Mouse (Mus musculus) skeletal muscle tissue, adult 2 months (tissue): ENCODE results near the gene Slc16a13.
A peak's percentile ranks its signal among the peaks of the same experiment; 100 is the strongest.

Source experiments
- DNase-seq: peaks from one replicate; pipeline ENCODE4 v3.0.0-alpha.2; 2012; ENCODE audit warnings: low read depth, low spot score

The Slc16a13 gene

GRCm38 (mm10) chr11:70212423-70212822 lies 8.4 kb downstream of the Slc16a13 start, which contains the start of gene Slc16a11:
Gene Slc16a11 (plus strand): TSS chr11:70212752.
- no peak for DNase-seq

GRCm38 (mm10) chr11:70211972-70212371 lies 8.9 kb downstream of the Slc16a13 start:
- no peak for DNase-seq

- no peak for DNase-seq
These were observed 10.2 kb downstream of the Slc16a13 start for GRCm38 (mm10) chr11:70210681-70211080.

- no peak for DNase-seq
These were observed 12.0 kb downstream of the Slc16a13 start for GRCm38 (mm10) chr11:70208778-70209388.

GRCm38 (mm10) chr11:70207283-70207682 lies 13.6 kb downstream of the Slc16a13 start:
- no peak for DNase-seq

GRCm38 (mm10) chr11:70206801-70207200 lies 14.1 kb downstream of the Slc16a13 start:
- DNase-seq = no peak

- peak; percentile 67 for DNase-seq
These were observed 19.2 kb downstream of the Slc16a13 start for GRCm38 (mm10) chr11:70201691-70202090.

GRCm38 (mm10) chr11:70200036-70200608 lies 20.7 kb downstream of the Slc16a13 start:
- DNase-seq = no peak

- DNase-seq = no peak
These were observed 21.8 kb downstream of the Slc16a13 start for GRCm38 (mm10) chr11:70199107-70199506.

GRCm38 (mm10) chr11:70198332-70198731 lies 22.5 kb downstream of the Slc16a13 start:
- no peak for DNase-seq

GRCm38 (mm10) chr11:70193354-70194285 lies 27.2 kb downstream of the Slc16a13 start:
- no peak for DNase-seq

GRCm38 (mm10) chr11:70192157-70192556 lies 28.7 kb downstream of the Slc16a13 start:
- no peak for DNase-seq

GRCm38 (mm10) chr11:70191188-70191587 lies 29.7 kb downstream of the Slc16a13 start:
- no peak for DNase-seq

- no peak for DNase-seq
These were observed 31.3 kb downstream of the Slc16a13 start for GRCm38 (mm10) chr11:70189319-70190134.

- DNase-seq = peak; percentile 27
These were observed 35.7 kb downstream of the Slc16a13 start for GRCm38 (mm10) chr11:70185120-70185519.

GRCm38 (mm10) chr11:70180496-70180895 lies 40.4 kb downstream of the Slc16a13 start:
- no peak for DNase-seq

- no peak for DNase-seq
These were observed 41.5 kb downstream of the Slc16a13 start for GRCm38 (mm10) chr11:70179401-70179800.

- no peak for DNase-seq
These were observed 42.1 kb downstream of the Slc16a13 start for GRCm38 (mm10) chr11:70178756-70179155.

- no peak for DNase-seq
These were observed 42.6 kb downstream of the Slc16a13 start for GRCm38 (mm10) chr11:70178311-70178710.

- DNase-seq = no peak
These were observed 43.2 kb downstream of the Slc16a13 start for GRCm38 (mm10) chr11:70177647-70178046.

- no peak for DNase-seq
These were observed 46.4 kb downstream of the Slc16a13 start for GRCm38 (mm10) chr11:70174491-70174890.
